Mouse (Mus musculus) spleen, postnatal 10 days (tissue): ENCODE data around the gene Olfr304.
"Not testable (repeated sequence)": the region's sequence is repeated elsewhere in the genome, so short reads cannot be mapped to it uniquely, and the experiment has no call there.

ENCODE experiments used
- DNase-seq, 2 experiments: peaks; one replicate each; pipeline ENCODE4 v3.0.0; 2021 to 2022; ENCODE audit warnings: low spot score in 2 of 2

The Olfr304 gene

DNA sequence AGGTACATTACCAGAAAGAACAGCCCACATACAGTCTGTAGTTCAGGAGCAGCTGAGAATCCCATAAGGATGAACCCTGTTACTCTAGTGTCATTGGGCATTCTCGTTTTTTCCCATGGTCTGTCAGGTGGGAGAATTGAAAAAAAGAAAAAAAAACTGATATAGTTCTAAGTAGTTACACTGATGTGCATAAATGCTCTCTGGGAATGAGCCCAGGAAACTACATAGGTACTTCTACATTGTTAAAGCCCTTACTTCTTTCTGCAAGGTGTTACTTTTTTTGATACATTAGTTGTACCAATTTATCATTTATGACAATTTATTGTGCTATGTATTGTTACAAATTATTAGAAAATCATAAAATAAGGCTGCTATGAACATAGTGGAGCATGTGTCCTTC is at the start of gene Olfr304:
Gene Olfr304, minus strand, starts transcription at position 101 of the 400 bp plus-strand sequence.
- no peak for DNase-seq

DNA sequence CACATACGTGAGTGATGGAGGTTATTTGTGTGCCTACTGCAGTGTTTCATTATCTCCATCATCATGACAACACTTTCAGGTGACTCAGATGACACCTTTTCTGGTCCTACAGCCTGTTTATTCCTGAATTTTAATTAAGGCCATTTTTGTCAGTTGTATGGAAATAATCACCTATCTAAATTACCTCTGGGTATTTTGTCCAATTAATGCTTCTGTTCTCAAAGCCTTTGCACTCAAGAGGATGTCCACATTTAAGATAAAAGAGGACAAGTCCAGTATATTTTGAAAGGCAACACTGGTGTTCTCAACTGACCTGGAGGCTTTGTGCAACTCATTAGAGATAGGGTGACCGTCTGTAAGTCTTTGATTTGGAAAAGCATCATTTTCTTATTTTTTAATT is 17.1 kb upstream of the Olfr304 start, which contains the start of gene Olfr301:
Gene Olfr301, plus strand, starts transcription at position 301 of the 400 bp plus-strand sequence.
- no peak for DNase-seq

DNA sequence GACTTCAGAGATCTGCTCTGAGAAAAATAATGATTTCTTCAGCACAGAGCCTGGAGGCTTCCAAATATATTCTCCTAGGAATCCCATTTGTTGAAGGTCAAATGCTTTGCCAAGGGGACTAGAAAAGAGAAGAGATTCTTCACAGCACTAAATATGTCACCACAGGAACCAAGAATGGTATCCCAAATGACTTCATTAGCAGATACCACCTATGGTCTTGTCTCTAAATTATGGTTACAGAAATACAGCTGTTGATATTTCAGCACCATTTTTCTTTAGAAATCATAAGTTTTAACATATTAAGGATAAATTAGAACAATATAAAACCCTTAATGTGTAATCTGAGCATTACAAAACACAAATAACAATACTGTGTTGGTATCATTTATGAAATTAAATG is 11.2 kb upstream of the Olfr304 start, which contains the start of gene Olfr303:
Gene Olfr303, minus strand, starts transcription at position 101 of the 400 bp plus-strand sequence.
- no peak for DNase-seq

DNA sequence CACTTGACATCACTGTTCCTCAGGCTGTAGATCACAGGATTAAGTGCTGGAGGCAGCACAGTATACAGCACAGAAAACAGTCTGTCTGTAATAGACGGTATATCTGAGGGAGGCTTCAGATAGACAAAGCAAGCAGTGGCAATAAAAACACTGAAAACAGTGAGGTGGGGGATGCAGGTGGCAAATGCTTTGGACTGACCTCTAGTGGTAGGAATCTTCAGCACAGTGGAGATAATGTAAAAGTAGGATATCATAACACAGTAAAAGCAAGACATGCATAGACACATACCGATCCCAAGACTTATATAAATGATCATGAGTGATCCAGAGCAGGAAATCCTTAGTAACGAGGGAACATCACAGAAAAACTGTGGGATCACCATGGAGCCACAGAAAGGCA is 689 bp downstream of the Olfr304 start:
- DNase-seq = no peak

DNA sequence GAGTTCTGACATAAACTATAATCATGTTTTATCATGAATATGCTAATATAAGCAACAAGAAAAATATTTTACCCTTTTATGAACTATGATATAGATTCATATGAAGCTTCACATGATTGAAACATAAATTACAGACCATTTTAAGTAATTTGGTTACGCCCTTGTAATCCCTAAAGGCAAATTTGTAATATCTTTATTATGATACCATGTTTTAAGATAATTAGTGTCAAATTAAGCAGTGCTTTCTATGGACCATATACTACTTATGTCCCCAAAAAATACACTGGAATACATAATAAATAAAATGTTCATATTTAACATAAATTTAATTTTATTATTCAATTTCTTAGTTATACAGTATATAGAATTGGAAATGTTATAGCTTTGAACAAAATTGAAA is 19.6 kb downstream of the Olfr304 start, which contains the start of gene Olfr305:
Gene Olfr305, minus strand, starts transcription at position 101 of the 400 bp plus-strand sequence.
- DNase-seq = no peak

DNA sequence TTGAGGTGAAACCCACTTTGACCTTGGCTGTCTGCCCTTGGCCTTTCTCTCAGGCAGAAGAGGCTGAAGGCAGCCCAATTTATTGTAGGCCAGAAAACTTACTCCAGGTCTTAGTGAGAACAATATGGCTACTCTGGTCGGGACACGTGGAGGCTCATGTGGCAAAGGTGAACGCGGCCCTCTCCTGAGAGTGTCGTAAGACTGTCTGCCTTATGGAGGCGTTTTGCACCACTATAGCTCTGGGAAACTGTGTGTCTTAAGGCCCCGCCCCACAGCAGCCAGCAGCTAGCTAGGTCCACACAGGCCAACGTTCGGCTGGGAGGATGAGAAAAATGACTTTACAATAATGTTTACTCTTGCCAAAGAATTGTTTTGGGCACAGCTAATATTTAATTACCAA is 40.2 kb downstream of the Olfr304 start:
- DNase-seq = not testable (repeated sequence)

DNA sequence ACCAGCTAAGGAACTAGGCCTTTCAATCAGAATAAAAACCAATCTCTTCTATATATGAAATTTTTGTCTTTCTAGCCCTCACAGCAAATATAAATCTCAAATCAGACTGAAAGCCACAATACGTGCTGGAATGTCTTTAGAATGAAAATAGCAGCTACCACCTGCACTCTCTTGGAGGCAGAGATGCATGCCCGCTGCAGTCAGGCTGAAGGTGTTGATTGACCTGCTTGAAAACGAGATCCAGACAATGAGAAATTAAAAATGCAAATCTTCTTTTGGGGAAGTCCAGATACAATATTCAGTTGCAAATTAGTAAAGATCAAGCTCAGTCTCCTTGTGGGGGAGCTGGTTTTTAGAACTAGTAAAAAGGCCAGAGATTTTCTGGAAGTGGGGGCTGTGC is 42.2 kb downstream of the Olfr304 start:
- no peak for DNase-seq

DNA sequence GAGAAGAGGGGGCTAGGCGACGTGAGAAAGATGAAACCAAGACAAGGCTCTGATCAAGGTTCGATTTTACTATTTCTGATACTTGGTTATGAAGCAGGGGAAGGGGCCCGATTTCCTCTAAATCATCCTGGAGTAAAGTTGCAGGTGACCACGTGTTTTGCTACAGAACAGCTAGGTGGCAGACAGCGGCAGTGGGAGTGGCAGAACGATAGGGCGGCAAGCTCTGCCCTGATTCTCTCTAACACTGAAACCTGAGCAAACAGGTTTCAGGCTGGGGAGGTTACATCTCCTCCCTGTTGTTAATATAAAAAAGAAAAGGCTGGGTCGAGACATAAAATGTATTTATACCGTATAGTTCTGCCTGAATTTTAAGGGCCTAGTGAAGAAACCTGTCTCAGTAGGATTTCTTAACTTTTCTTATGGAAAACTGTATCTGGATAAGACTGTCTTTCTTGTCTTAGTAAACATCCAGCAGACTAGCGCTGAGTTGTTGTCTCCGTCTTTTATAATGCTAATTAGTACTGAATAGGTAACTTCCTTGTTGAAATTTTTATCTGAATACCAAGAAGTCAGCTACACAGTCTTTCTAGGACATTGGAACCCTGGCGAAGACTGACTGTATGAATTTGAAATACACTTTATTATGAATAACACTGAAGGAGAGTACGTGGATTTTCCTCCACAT is 43.4 kb downstream of the Olfr304 start:
- no peak for DNase-seq

DNA sequence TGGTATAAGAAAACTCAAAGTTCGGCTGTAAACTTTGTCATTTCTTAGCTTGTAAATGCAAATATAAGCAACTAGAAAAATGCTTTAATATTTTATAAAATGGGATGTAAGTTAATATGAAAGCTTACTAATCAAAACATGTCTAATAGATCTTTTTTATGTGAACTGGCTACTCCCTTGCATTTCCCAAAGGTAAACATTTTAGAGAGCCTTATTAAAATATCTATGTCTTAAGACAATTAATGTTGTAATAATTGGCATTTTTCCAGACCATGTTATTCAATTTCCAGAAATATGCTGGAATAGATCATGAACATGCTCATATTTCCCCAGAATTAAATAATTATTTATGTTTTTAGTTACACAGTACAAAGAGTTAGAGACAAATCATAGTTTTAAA is 49.0 kb downstream of the Olfr304 start, which contains the start of gene Olfr307:
Gene Olfr307, minus strand, starts transcription at position 101 of the 400 bp plus-strand sequence.
- no peak for DNase-seq
